Mouse (Mus musculus): Measurements from ENCODE around the gene U2af2.

GRCm38 (mm10) chr7:5080815-5081214 is 18.9 kb downstream of the U2af2 start:
- no peak for TF ChIP-seq CTCF (IDR thresholded peaks at IDR 0.05; ENCODE audit: low read depth)
- no peak for TF ChIP-seq EP300 (IDR thresholded peaks at IDR 0.05; ENCODE audit: low read depth)

Measured in liver, embryonic 14.5 days (tissue).